18 mouse cellular contexts compared by ENCODE assay signal in the genomic region with DNA sequence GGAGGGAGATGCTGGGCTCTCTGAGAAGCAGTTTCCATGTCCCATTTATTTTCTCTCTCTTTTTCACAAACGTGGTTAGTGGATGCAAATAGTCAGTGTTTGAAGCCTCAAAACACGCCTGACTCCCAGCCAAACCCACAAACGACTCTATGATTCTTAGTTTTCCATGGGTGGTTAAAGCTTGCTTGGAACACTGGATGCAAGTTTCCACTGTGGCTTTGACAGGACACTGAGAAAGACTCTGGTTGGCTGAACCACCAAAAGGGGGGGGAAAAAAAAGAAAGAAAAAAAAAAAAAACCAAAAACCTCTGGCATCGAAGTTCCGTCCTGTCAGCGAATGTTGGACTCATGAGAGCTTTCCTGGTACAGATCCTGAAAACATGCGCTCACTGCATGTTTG. TPM values are rescaled to one million over a fixed set of nuclear protein-coding genes. Genes with fewer than 3 reads are reported as not detected.
DNase-seq lines count a peak whose midpoint lies in the region; ATAC-seq and TF ChIP-seq lines count a peak whose summit lies in the region.
"Had no signal": no experiment of that assay in that cellular context is flagged by ENCODE, and none has a peak within 500 bp of the region (broad histone marks: within the 10 kb centered on the region; RNA-seq: fewer than 3 reads in every experiment).

No protein-coding gene starts in this region.

- TF ChIP-seq EP300 in heart, adult 2 months (IDR thresholded peaks at IDR 0.05; ENCODE audit: insufficient read depth, low read depth, low read length): no peak

- no peaks in the 10 kb centered on the region for H3K9me3 ChIP-seq in kidney, postnatal 0 days (replicated peaks; ENCODE audit: low read length)
- H3K9me3 ChIP-seq: forebrain, embryonic 15.5 days; hindbrain, embryonic 13.5 days; intestine, embryonic 15.5 days; neural tube, embryonic 13.5 days had no signal

- no peak for TF ChIP-seq CTCF in heart, adult 2 months (IDR thresholded peaks at IDR 0.05)
- no peak for TF ChIP-seq CTCF in kidney, postnatal 0 days (IDR thresholded peaks at IDR 0.05; ENCODE audit: low read depth)
- no peak for TF ChIP-seq CTCF in Patski (IDR thresholded peaks at IDR 0.05)
- TF ChIP-seq CTCF in cerebellum, adult 2 months (IDR thresholded peaks at IDR 0.05; ENCODE audit: borderline replicate concordance, insufficient read depth, low read depth, low read length): no peak

- POLR2A ChIA-PET in Patski (lab: Charles Lee): interaction anchor here (0.6 to 3.3 kb wide), 9 partner anchors 25 to 92 kb away, joined by 3 to 10 read pairs (median 4); no protein-coding TSS in a partner anchor

- intact Hi-C loops in heart, adult 2 months (cut with DNase I): no loop called here

- no peak overlapping the region; the same call in 1 of the 2 replicates for H3K9ac ChIP-seq in heart, adult 2 months (ENCODE audit: low read depth, low read length)
- H3K9ac ChIP-seq in kidney, postnatal 0 days (ENCODE audit: low read depth, low read length): no peak overlapping the region
- H3K9ac ChIP-seq: forebrain, embryonic 15.5 days; hindbrain, embryonic 13.5 days; intestine, embryonic 15.5 days; neural tube, embryonic 13.5 days had no signal

- no peak overlapping the region for H3K4me3 ChIP-seq in heart, adult 2 months
- no peak overlapping the region for H3K4me3 ChIP-seq in kidney, postnatal 0 days (replicated peaks; ENCODE audit: low read depth, low read length)
- no peak overlapping the region for H3K4me3 ChIP-seq in myocyte
- H3K4me3 ChIP-seq in cerebellum, adult 2 months (replicated peaks; ENCODE audit: insufficient read depth, low read depth, low read length): no peak overlapping the region
- H3K4me3 ChIP-seq: erythroblast, embryonic 14.5 days; forebrain, embryonic 15.5 days; hindbrain, embryonic 13.5 days; intestine, embryonic 15.5 days; neural tube, embryonic 13.5 days had no signal

- H3ac ChIP-seq in myocyte (ENCODE audit: control insufficient read depth, insufficient read length): no peak overlapping the region

- ATAC-seq in kidney, postnatal 0 days (replicated peaks; ENCODE audit: low FRiP score, low read depth): no peak
- peak; percentile 44 for ATAC-seq in Patski
- ATAC-seq: forebrain, embryonic 15.5 days had no signal

- 53% methylated on average over 7 of the region's 7 CpGs for WGBS in heart, adult 2 months
- WGBS in kidney, postnatal 0 days: 77% methylated on average over 7 of the region's 7 CpGs
- whole genome bisulfite sequencing in cerebellum, adult 2 months: 74% methylated on average over 7 of the region's 7 CpGs

- H3K36me3 ChIP-seq in heart, adult 2 months (ENCODE audit: control insufficient read depth, insufficient read depth, low read length): peaks cover 35% of the 10 kb centered on the region
- no peaks in the 10 kb centered on the region for H3K36me3 ChIP-seq in kidney, postnatal 0 days (ENCODE audit: insufficient read depth, low read length)
- H3K36me3 ChIP-seq in myocyte (ENCODE audit: control insufficient read depth, insufficient read depth): no peaks in the 10 kb centered on the region
- H3K36me3 ChIP-seq: forebrain, embryonic 15.5 days; hindbrain, embryonic 13.5 days; intestine, embryonic 15.5 days; neural tube, embryonic 13.5 days had no signal

- H3K4me1 ChIP-seq in heart, adult 2 months (ENCODE audit: control insufficient read depth, insufficient read depth, low read length): peaks cover 10% of the 10 kb centered on the region
- peaks cover 18% of the 10 kb centered on the region for H3K4me1 ChIP-seq in kidney, postnatal 0 days (replicated peaks; ENCODE audit: insufficient read depth, low read length)
- no peaks in the 10 kb centered on the region for H3K4me1 ChIP-seq in cerebellum, adult 2 months (ENCODE audit: control insufficient read depth, insufficient read depth, low read length)
- H3K4me1 ChIP-seq: forebrain, embryonic 15.5 days had no signal

- H3K27ac ChIP-seq in heart, adult 2 months: peak overlapping the region; percentile 49
- H3K27ac ChIP-seq in kidney, postnatal 0 days: peak overlapping the region; percentile 71
- no peak overlapping the region for H3K27ac ChIP-seq in cerebellum, adult 2 months (ENCODE audit: insufficient read depth, low read length)
- H3K27ac ChIP-seq: forebrain, embryonic 15.5 days; hindbrain, embryonic 13.5 days; intestine, embryonic 15.5 days; macrophage; neural tube, embryonic 13.5 days had no signal

- in situ Hi-C loops in Patski (cut with MboI; ENCODE audit: low pct_unique_long_range_greater_than_20kb): no loop called here

- no peaks in the 10 kb centered on the region for H3K27me3 ChIP-seq in heart, adult 2 months (ENCODE audit: control insufficient read depth, insufficient read depth, low read length)
- no peaks in the 10 kb centered on the region for H3K27me3 ChIP-seq in kidney, postnatal 0 days (ENCODE audit: insufficient read depth, low read length)
- H3K27me3 ChIP-seq in Patski (no peaks in the 10 kb centered on the region), myocyte (ENCODE audit: control insufficient read depth, insufficient read depth, insufficient read length) (no peaks in the 10 kb centered on the region)
- H3K27me3 ChIP-seq in cerebellum, adult 2 months (ENCODE audit: control insufficient read depth, insufficient read depth, low read length): no peaks in the 10 kb centered on the region
- H3K27me3 ChIP-seq: forebrain, embryonic 15.5 days; intestine, embryonic 15.5 days; neural tube, embryonic 13.5 days had no signal

- TF ChIP-seq POLR2A in heart, adult 2 months (IDR thresholded peaks at IDR 0.05; ENCODE audit: insufficient read depth, low read depth, low read length): no peak; the same call in 1 of the 2 replicates
- TF ChIP-seq POLR2A in myocyte (IDR thresholded peaks at IDR 0.05; ENCODE audit: insufficient read length, low read depth): no peak
- TF ChIP-seq POLR2A in cerebellum, adult 2 months (IDR thresholded peaks at IDR 0.05; ENCODE audit: borderline replicate concordance, insufficient read depth, low read length): no peak

- no peak overlapping the region for H3K4me2 ChIP-seq in kidney, postnatal 0 days (ENCODE audit: low read length)
- H3K4me2 ChIP-seq in myocyte (ENCODE audit: low read depth): peak overlapping the region; percentile 77
- H3K4me2 ChIP-seq: forebrain, embryonic 15.5 days; hindbrain, embryonic 13.5 days; intestine, embryonic 15.5 days; midbrain, embryonic 11.5 days; neural tube, embryonic 13.5 days had no signal

- DNase-seq in heart, adult 2 months: no peak
- no peak for DNase-seq in heart, adult 18-20 months
- no peak for DNase-seq in kidney, postnatal 0 days (ENCODE audit: low spot score)
- no peak for DNase-seq in kidney, postnatal 36 days
- peak; percentile 82 for DNase-seq in Patski (ENCODE audit: low read depth, low spot score)
- no peak for DNase-seq in cerebellum, adult 2 months
- no peak for DNase-seq in urinary bladder, postnatal 4 days (ENCODE audit: low spot score in 2 of 2)
- DNase-seq: cerebellum, adult 11-12 months; kidney, postnatal 10 days; lung, adult 18-20 months had no signal

- H3K79me2 ChIP-seq in heart, adult 2 months (replicated peaks; ENCODE audit: control insufficient read depth, insufficient read depth, low read length): no peaks in the 10 kb centered on the region
- H3K79me2 ChIP-seq in myocyte (ENCODE audit: control insufficient read depth, insufficient read depth): no peaks in the 10 kb centered on the region

- CTCF ChIA-PET in Patski (lab: Charles Lee): interaction anchor here (1.0 to 1.9 kb wide), 4 partner anchors 15 to 88 kb away, joined by 3 to 7 read pairs (median 3); no protein-coding TSS in a partner anchor

TF ChIP-seq in myocyte, 11 proteins besides CTCF, POLR2A, EP300 and RAD21:
- TF ChIP-seq CEBPB (IDR thresholded peaks at IDR 0.05; ENCODE audit: insufficient read depth, poor library complexity, severe bottlenecking) (no peak), MYOG (IDR thresholded peaks at IDR 0.05; ENCODE audit: control insufficient read depth in 1 of 3, insufficient read depth in 1 of 3, insufficient read length in 2 of 3, low read depth in 2 of 3) (no peak), TCF3 (IDR thresholded peaks at IDR 0.05; ENCODE audit: insufficient read length, low read depth) (no peak), USF1 (IDR thresholded peaks at IDR 0.05; ENCODE audit: low read depth) (no peak), REST (IDR thresholded peaks at IDR 0.05; ENCODE audit: insufficient read depth, insufficient read length) (no peak), MAX (IDR thresholded peaks at IDR 0.05; ENCODE audit: low read depth) (no peak), E2F4 (IDR thresholded peaks at IDR 0.05; ENCODE audit: insufficient read depth) (no peak), TCF12 (IDR thresholded peaks at IDR 0.05; ENCODE audit: insufficient read depth, poor library complexity, severe bottlenecking) (no peak), SRF (IDR thresholded peaks at IDR 0.05; ENCODE audit: control insufficient read depth, insufficient read length, low read depth) (no peak), POLR2AphosphoS2 (IDR thresholded peaks at IDR 0.05; ENCODE audit: insufficient read length, low read depth) (no peak), MYOD1 (IDR thresholded peaks at IDR 0.05; ENCODE audit: control insufficient read depth in 1 of 3, insufficient read length in 2 of 3, low read depth in 2 of 3) (no peak)
TF ChIP-seq in myocyte: peak in this region for 0.

RNA-seq across cellular contexts. Expression of a gene that starts 27.6 kb away (rescaled TPM):
- 1,000 to 10,000 TPM; 1,721 to 1,764 TPM for total RNA-seq in heart, adult 2 months (2021)
- 1,853 and 3,161 TPM in 2 replicates for polyA plus RNA-seq in heart, adult 2 months (2012; rRNA removed)
- total RNA-seq in heart, adult 18-20 months (2021): 1,000 to 10,000 TPM; 1,612 to 1,845 TPM
- polyA plus RNA-seq in kidney, postnatal 0 days (2015; fragmentation: Nextera tagmentation; extraction: Ambion mirVana): 135 and 145 TPM in 2 replicates
- polyA plus RNA-seq in Patski (2021): 380 TPM
- polyA plus RNA-seq in myocyte (2012; fragmentation: generic; extraction: Trizol): 58.2 TPM
- polyA plus RNA-seq in cerebellum, adult 2 months (2012; rRNA removed): 5.5 and 6.2 TPM in 2 replicates
- polyA plus RNA-seq: erythroblast, embryonic 14.5 days; macrophage had no signal
